Mouse (Mus musculus): ENCODE results near the gene Sec24a.
"Not testable (repeated sequence)": the region's sequence is repeated elsewhere in the genome, so short reads cannot be mapped to it uniquely, and the experiment has no call there.

Gene Sec24a

DNA sequence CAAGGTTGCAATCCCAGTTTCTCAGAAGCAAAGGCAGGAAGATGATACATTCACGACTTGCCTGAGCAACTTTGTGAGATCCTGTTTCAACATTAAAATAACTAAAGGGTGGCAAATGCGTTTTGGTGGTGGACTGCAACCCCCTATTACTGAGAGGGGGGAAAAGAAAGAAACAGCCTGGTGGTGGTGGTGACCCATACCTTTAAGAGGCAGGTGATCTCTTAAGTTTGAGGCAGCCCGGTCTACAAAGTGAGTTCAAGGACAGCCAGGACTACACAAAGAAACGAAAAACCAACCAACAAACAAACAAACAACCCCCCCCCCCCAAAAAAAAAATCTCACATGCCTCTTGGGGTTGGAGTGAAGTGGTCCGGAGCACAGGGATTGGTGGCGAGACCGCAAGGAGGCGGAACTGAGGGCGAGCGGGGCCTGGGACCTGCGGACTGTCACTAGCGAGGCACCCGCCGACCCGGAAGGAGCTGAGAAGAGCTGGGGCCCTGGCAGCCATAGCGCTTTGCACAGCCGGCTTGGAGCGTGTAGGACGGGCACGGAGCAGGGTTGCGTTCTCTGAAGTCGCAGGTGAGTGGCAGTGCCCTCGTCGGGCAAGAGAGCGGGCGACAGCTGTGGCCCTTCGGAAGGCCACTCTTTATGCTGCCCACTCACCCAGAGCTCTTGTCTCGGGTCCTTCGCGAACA is at the start of gene Sec24a, which contains the start of gene Sar1b:
Sec24a (minus strand) TSS at position 422 of the 695 bp plus-strand sequence.
Sar1b (plus strand) TSS at position 475 of the 695 bp plus-strand sequence.
- peak; percentile 87 to 92 for DNase-seq

DNA sequence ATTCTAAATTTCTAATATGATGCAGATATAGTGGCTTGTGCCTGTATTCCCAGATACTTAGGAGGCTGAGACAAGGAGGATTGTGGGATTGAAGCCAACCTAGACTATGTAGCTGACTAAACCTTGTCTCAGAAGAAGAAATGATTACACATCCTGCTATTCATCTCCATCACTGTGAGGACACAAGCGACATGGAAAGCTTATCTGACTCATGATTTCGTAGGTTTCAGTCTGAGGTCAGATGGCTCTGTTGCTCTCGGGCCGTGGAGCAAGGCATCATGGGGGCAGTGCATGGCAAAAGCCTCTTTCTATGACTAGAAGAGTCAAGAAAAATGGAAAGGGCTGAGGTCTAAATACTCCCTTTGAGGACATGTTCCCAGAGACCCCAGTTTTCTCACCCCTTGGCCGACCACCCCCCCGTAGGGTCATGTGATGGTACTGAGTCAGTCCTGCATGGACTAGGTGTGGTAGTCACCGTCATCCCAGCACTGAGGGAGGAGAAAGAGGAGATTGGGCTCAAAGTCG is 48.6 kb upstream of the Sec24a start:
- DNase-seq = no peak

DNA sequence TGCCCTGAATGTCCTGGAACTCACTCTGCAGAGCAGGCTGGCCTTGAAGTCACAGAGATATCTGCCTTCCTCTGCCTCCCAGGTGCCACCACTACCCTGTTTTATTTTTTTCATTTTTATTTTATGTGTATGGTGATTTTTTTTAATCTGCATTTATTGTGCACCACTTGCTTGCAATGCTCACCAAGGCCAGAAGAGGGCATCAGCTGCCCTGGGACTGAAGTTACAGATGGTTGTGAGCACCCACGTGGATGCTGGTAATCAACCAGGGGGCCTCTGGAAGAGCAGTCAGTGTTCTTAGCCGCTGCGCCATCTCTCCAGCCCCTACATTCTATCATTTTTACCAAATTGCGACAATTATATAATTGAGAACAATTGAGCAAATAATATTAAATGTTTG is 47.8 kb upstream of the Sec24a start:
- DNase-seq = no peak

DNA sequence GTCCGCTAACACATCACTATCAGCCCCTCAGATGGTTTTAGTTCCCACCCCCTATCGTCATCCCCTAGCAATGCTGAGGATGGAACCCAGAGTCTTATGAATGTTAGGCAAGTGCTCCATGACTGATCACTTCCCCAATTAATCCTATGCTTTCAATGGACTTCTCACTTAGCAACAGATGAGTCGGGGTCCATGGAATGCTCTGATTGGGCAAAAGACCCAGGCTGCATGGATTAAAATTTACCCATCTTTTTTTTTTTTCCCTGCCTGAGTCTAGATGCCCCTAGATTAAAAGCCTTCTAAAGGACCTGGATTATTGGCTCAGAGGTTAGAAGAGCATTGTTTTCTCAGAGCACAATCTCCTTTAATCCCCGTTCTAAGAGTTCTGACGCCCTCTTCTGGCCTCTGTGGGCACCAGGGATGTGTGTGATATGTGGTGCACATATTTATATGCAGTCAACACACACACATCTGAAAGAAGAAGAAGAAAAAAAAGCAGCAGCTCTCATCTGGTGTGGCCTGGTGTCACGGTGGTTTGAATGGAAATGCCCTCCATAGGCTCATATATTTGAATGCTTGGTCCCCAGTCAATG is 46.3 kb upstream of the Sec24a start:
- DNase-seq = no peak

DNA sequence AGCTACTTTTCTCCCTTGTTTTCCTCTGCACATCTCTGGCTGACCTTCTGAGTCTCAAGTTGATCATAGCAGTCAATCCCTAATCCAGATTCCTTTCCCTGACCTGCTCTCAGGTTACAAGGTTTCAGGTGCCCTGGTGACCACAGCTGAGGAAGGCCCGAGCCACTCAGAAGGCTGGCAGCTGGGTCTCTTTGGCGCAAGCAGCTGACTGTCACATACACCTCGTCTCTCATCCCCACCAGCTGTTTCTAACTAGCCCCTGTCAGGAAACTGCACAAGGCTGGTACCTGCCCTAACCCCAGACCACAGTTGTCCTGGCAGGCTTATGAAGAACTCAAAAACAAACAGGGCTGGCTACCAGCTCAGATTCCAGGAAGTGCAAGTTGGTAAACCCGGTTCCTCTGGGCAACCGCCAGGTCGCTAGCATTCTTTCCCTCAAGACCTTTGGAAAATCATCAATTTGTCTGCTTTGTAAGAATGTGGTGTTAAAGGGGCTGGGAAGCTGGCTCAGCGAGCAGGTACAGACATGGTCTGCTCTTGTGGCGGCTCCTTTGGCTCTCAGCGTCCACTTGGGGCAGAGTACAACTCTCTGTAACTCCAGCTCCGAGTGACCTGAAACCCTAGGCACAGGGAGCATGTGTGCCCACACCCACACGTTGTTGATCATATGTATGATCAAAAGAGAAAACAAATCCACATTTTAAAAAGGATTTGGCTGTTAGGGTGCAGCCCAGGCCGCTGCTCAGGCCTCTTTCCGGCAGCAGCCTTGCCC is 43.9 kb upstream of the Sec24a start:
- no peak for DNase-seq

DNA sequence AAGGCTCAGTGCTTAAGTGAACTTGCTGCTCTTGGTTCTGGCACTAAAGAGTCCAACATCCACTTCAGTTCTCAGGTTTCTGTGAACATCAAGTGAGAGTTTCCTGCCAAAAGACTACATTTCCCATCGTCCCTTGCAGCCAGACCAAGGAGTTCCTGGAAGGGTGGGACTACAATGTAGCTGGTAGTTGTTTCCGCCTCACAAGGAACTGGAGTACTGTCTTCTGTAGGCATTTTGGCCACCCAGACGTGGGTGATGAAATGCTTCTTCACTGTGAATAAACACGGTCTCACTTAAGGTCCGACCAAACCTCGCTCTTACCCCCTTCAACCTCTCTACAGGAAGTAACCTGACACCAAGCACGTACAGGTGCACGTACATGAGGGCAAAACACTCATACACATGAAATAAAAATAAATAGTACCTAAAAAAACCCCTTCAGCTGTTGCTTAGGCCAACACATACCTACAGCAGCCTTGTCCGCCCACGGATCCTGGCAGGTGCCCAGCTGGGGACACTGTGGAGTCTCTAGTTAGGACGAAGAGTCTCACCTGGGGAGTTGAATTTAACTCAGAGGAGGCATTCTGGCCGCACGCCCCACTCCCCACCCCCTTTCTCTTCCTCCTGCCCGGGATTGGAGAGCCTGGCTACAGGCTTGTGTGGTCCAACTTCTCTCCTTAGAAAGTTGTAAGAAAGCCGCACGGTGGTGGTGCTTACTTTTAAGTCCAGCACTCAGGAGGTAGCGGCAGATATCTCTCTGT is 42.0 kb upstream of the Sec24a start:
- DNase-seq = peak; percentile 67 to 82

DNA sequence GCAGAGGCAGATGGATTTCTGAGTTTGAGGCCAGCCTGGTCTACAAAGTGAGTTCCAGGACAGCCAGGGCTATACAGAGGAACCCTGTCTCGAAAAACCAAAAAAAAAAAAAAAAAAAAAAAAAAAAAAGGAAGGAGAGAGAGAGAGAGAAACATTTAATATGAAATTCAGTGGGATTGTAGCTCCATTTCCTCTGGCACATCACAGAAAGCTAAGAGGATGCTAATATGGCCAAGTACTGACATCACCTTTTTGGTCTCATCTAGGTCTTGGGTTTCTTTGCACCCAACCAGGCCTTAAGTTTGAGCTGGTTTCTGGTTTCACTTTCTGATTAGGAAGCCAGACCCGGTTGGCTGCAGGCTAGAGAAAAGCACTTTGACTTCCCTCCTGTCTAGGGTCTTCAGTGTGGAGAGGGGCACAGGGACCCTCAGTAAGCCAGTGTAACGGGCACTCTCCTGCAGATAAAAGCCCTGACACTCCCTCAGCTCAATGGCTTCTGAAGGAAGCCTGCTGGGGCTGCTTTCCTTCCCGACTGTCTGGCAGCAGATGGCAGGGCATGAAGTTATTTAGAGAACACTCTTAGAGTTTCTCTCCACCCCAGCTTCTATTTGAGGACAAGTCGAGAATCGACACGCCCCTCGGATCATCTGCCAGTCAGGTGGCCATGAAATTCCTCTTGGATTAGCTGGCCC is 37.3 kb upstream of the Sec24a start:
- no peak for DNase-seq

DNA sequence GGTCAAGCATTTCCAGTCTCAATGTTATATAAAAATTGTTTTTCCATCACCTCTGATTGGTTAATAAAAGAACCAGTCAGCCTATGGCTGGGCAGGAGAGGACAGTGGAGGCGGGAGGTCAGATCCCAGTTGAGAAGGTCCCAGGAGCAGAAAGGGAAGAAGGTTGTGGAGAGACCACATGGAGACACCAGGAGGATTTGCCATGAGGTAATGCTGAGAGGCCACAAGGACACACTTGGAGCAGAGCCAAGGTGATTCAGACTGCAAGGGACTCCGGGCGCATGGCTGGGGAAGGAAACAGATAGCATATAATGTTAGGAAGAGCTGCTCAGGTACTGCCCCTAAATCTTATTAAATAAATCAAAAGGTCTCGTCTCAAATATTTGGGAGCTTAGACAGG is 32.8 kb upstream of the Sec24a start:
- DNase-seq = peak; percentile 39 to 62

DNA sequence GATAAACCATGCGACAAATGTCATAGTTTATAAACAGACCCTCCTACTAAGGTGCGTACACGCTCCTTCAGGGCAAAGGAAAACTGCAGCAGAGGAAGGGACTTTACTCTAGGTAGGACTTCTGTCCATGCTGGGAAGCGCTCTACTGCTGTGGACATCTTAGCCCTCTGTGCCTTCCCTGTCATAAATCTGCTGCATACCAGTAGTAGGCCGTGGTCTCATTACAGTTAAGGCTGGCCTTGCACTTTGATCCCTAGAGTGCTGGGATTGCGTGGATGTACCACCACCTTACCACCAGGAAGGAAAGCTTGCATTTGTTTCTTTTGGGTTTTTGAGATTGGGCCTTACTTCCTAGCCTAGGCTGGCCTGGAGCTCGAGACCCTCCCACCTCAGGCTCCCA is 27.2 kb upstream of the Sec24a start:
- DNase-seq = no peak

DNA sequence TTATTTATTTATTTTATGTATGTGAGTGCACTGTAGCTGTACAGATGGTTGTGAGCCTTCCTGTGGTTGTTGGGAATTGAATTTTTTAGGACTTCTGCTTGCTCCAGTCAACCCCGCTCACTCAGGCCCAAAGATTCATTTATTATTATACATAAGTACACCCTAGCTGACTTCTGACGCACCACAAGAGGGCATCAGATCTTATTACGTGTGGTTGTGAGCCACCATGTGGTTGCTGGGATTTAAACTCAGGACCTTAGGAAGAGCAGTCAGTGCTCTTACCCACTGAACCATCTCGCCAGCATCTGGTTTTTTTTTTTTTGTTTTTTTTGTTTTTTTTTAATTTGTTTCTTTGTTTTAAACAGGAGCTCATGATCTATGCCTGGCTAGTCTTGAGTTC is 26.3 kb upstream of the Sec24a start:
- not testable (repeated sequence) for DNase-seq

DNA sequence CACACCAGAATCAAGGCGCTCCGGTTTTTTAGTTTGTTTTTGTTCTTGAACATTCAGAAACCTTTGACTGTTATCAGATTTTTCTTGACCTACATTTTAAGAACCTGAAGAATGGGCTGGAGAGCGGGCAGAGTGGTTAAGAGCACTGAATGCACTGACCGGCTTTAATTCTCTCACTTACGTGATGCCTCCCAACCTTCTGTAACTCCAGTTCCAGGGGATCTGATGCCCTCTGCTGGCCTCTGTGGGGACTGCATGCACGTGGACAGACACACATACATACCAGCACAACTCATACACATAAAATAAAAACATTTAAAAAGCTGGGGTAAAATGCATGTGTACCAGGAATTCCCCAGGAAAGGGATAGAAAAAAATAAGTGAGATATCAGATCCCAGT is 22.5 kb upstream of the Sec24a start:
- peak in 1 of 2 experiments; percentile 56 for DNase-seq

DNA sequence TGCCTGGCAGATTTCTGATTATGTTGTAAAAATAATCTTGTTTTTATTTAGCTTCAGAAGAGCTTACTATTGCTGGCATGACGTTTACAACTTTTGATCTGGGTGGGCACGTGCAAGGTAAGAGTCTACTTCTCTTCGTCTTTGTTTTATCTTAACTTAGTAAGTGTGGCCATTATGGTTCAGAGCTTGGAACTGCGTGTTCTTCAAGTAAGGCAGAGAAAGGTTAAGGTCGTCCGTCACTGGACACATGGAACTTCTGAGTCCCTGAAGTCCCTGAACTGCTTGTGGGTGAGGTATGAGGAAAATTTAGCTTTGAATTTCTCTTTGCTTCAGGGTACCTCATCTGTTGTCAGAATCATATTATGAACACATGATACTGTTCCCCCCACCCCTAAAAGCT is 19.3 kb upstream of the Sec24a start:
- no peak for DNase-seq

DNA sequence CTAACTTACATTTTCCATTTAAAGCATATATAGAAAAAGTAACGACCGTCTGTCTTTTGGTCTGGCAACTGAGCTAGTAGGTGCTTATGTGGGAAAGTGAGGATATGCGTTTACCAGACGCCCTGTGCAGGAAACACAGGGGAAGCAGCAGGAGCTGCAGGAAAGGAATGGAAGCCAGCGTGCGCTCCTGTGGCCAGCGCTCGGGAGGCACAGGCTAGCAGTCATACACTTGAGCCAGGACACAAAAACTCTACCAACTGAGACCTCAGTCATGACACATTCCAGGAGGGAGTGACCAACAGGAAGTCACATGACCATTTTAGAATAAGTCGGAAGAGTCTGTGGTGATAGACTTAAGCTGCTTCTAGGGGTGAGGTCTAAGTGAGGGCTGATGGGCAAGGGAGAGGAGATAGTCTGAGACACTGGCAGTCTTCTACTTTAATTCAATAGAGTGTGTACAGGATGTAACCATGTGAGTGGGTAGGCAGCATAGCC is 17.4 kb upstream of the Sec24a start:
- DNase-seq = no peak

DNA sequence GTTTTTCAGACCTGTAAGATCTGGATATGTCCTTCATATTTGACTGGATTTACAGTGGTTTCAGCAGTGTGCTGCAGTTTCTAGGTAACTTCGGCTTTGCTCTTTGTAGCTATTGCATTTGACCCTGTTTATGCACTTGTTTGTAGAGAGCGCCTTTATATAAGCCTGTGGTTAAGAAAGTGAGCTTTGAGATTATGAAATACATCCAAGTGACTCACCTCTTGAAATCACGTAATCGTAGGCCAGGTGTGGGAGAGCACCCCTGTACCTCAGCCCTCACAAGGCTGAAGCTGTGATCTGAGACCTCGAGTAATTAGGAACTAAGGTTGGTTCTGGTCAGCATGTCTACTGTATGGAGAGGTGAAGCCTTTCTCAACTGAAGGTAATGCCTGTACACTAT is 14.0 kb upstream of the Sec24a start:
- no peak for DNase-seq

DNA sequence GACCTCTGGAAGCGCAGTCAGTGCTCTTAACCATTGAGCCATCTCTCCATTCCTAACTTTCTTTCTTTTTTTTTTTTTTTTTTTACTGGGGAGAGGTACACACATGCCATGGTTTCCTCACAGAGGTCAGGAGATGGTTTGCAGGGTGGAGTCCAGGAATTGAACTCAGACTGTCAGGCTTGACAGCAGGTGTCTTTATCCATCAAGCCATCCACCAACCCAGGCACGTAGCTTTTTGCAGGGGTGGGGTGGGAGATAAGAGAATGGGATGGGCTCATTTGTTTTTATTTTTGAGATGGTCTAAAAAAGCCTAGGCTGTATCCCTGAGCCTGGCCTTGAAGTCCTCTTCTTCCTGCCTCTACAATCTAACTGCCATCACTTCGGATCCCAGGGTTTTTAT is 12.1 kb upstream of the Sec24a start:
- no peak for DNase-seq

DNA sequence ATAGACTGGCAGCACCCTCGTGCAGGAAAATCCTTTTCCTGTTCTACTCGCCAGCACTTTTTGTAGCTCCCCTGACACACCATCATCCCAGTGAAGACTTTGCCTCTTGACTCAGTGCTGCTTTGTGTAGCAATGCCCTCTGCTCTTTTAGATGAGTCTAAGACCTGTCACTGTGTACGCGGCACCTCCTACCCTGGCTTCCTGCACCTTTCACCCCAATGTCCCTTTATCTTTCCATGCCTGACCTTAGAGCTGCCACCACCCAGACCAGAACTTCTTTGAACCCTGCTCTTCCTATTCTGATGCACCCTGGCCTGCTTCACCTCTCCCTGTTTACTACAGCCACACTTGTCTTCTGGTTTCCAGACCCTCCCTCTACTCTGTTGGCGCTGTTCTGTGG is 4.9 kb upstream of the Sec24a start:
- DNase-seq = no peak

DNA sequence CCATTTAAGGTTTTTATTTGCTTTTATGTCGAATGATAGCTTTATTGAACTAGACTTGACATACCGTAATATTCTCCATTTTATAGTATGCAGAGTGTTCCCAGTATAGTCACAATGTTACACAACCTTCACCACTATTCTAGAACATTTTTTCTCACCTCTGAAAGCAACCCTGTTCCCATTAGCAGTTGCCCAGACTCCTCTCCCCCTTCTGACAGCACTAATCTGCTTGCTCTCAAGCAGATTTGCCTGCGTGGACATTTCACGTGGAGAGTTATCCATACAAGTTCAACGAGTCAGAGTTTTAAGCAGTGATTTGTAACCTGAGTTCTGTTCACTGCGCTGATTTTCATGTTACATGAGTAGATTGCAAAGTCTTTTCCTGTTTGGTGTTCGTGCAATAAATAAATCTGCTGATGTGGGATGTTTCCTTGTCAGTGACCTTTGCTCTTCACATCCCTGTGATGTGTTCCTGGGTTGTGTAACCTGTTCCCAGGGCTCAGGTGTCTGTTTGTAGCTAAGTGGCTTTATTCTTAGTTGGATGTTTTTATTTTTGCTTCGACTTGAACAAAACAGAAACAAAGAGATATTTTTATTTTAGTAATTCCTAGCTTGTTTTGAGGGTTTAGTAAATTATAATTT is 4.3 kb upstream of the Sec24a start:
- no peak for DNase-seq

DNA sequence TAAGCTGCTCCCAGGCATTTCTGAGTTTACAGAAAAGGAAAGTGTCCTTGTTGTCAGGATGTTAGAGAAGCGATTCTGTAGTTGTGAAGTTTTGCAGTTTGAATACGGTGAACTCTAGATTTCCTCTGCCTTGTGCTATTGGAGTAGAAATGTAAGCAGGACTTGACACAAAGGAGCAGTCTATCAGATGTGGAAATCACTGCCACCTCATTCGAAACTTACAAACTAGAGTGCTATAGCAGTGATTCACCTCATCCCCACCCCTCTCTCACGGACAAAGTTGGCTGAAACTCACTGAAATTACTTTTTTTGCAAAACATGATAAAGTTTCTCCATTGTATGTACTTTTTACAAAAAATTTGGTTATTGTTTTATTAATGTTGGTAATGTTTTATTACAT is 1.4 kb upstream of the Sec24a start:
- DNase-seq = no peak

DNA sequence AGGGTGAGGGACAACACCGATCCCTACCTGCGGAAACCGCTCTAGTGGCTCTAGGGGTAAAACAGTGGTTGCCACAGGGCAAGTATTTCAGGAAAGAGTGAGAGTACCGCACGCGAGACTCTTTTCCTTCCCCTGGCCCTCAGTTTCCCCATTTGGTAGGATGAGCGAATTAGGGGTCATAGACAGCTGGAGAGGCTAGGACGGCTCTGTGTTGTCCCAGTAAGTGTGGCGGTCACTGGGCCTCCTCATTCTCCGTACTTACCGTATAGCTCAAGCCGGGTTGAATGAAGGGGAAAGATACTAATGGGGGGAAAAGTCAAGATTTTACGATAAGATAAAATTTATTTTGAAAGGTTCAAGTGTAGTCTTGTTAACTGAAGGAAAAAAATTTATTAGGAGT is 521 bp upstream of the Sec24a start:
- no peak for DNase-seq

DNA sequence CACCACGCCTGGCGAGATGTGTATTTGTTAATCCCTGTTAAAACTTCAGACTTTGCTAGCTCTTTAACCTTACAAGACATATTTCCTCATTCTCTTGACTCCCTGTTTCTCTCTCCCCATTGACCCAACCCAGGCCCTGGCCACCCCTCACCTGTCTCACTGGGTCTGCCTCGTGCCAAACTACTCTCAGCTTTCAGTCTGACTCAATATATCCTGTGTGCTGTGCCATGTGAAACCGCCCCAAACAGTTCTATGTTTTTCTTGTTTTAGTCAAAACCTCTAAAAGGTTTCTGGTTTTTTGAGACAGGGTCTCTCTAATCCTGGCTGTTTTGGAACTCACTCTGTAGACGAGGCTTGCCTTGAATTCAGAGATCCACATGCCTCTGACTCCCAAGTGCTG is 2.2 kb downstream of the Sec24a start:
- DNase-seq = no peak

DNA sequence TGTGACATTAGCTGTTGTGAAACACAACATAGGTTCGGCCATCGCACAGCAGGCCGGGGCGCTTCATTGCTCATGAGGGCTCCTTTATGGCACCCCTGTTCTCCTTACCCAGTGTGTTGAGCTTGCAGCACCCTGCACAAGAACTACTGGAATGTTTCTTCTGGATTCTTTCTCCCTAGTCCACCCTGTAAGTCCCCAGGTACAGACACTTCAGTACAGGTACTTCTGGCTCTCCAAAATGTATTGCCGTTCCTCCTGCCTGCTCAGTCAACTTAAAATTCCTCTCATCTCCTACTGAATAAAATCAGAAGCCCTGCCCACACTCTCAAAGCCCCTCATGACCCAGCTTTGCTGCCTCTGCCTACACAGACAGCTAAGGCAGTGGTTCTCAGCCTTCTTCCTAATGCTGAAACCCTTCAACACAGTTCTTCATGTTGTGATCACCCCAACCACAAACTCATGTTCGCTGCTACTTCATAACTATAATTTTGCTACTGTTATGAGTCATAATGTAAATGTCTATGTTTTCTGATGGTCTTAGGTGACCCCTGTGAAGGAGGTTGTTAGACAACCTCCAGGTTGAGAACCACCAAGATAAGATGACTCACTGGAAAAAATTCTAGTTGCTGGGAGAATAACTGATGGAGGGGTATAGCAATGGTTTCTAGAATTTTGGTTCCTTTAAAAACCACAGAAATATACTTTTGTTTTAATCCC is 3.3 kb downstream of the Sec24a start:
- DNase-seq = no peak
